Mouse (Mus musculus): ENCODE data around the gene Prdx1. TPM values are rescaled to one million over a fixed set of nuclear protein-coding genes. Genes with fewer than 3 reads are reported as not detected.

The Prdx1 gene
- polyA plus RNA-seq, 1 experiment from 2014 or later: 1,538 TPM

DNA sequence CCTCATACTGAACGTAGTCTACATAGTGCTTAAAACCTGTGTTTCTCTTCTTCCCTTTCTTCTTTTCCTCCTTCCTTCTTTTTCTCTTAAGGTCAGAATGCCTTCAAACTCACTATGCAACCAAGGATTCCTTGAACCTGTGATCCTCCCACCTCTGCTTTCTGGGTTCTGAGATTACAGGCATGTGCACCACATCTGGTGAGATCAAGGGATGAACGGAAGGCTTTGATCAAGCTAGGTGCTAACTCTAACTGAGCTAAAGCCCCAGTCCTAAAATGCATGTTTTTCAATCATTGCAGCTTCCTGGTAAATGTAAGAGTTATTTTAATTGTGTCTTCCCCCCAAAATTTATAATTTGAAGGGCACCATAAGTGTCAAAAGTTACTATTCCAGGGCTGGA, 49.7 kb downstream of the Prdx1 start:
- 59% methylated on average over 2 of the region's 2 CpGs for WGBS
- Histone ChIP-seq H3K36me3 (no peaks in the 10 kb centered on the region), H3K27ac (no peak overlapping the region), H3K4me2 (no peak overlapping the region), H3K27me3 (no peaks in the 10 kb centered on the region), H3K4me3 (no peak overlapping the region), H3K9me3 (no peaks in the 10 kb centered on the region), H3K9ac (no peak overlapping the region), H3K4me1 (no peaks in the 10 kb centered on the region)
- ATAC-seq (ENCODE audit: borderline replicate concordance, extremely low read depth, low FRiP score, low TSS enrichment): no peak

DNA sequence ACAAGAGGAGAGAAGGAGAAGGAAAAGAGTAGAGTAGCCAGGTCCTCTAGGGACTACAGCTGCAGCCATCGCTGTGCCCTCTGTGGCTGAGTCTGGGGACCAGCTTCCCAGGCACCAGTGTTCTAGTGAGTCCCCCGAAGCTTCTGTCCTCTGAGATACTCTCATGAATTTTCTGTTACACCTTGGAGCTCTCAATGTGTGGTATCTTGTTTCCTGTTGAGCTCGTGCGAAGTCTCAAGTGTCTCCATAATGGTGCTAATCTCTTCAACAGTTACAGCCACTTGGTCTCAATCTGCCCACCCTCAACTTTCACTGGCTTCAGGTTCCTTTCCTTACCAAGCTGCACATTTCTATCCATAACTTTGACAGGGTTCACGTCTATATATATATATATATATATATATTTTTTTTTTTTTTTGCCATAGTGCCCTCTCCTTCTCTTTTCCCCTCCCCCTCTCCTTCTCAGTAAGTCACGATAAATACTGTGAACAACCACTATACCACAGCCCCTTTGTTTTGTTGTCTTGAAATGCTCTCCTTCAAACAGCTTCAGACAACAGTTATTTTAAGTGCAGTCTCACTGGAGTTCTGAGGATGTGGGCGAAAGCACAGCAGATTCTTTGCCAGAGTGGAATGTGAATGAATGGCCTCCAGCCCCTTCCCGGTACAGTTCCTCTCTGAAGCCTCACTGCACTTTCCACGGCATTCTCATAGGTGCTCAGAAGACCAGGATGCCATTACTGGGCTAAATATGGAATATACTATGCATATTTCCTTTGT, 53.8 kb downstream of the Prdx1 start:
- no peak for ATAC-seq (ENCODE audit: borderline replicate concordance, extremely low read depth, low FRiP score, low TSS enrichment)
- Histone ChIP-seq H3K4me2 (no peak overlapping the region), H3K27ac (no peak overlapping the region)

DNA sequence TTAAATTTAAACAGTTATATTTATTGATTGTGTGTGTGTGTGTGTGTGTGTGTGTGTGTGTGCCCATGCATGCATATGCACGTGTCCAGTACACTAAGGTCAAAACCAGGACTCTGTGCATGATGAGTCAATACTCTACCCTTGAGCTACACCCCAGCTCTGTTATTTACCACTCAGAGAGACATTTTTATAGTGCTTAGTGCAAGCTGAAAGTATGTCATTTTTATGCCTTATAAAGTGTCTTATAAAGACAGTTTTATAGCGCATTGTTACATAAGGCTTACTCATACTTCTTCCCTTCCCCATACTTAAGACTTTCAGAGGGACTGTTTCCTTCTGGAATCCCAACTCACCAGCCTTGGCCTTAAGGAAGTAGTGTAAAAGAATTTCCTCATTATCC, 64.4 kb downstream of the Prdx1 start:
- Histone ChIP-seq H3K27me3 (no peaks in the 10 kb centered on the region), H3K4me2 (no peak overlapping the region), H3K36me3 (no peaks in the 10 kb centered on the region), H3K4me3 (no peak overlapping the region), H3K9ac (no peak overlapping the region), H3K4me1 (no peaks in the 10 kb centered on the region), H3K9me3 (no peaks in the 10 kb centered on the region), H3K27ac (no peak overlapping the region)
- WGBS: 94% methylated on average over 2 of the region's 2 CpGs
- no peak for ATAC-seq (ENCODE audit: borderline replicate concordance, extremely low read depth, low FRiP score, low TSS enrichment)

More for the DNA sequence above, 53.8 kb downstream of the Prdx1 start:
- Histone ChIP-seq H3K9me3 (no peaks in the 10 kb centered on the region), H3K27me3 (no peaks in the 10 kb centered on the region), H3K36me3 (no peaks in the 10 kb centered on the region), H3K4me3 (no peak overlapping the region), H3K9ac (no peak overlapping the region), H3K4me1 (no peaks in the 10 kb centered on the region)
- 78% methylated on average over 9 of the region's 9 CpGs for WGBS

Other genes starting within 250 kb of the Prdx1 start
- 14.8 and 16.1 TPM in 2 replicates for gene Mast2, start 221.4 kb upstream of the Prdx1 start, polyA plus RNA-seq (2015; fragmentation: Nextera tagmentation; extraction: Ambion mirVana)
- gene Ipp, start 178.0 kb upstream of the Prdx1 start, polyA plus RNA-seq (2015; fragmentation: Nextera tagmentation; extraction: Ambion mirVana): 14.1 TPM in 2 replicates
- gene Tmem69, start 129.6 kb upstream of the Prdx1 start, polyA plus RNA-seq (2015; fragmentation: Nextera tagmentation; extraction: Ambion mirVana): 22.8 and 26.7 TPM in 2 replicates
- gene Gpbp1l1, start 127.9 kb upstream of the Prdx1 start, polyA plus RNA-seq (2015; fragmentation: Nextera tagmentation; extraction: Ambion mirVana): 28.9 and 33.0 TPM in 2 replicates
- gene Ccdc17, start 88.9 kb upstream of the Prdx1 start, polyA plus RNA-seq (2015; fragmentation: Nextera tagmentation; extraction: Ambion mirVana): 6.3 and 9.1 TPM in 2 replicates
- gene Nasp, start 57.6 kb upstream of the Prdx1 start, polyA plus RNA-seq (2015; fragmentation: Nextera tagmentation; extraction: Ambion mirVana): 125 and 131 TPM in 2 replicates
- gene Akr1a1, start 33.9 kb upstream of the Prdx1 start, polyA plus RNA-seq (2015; fragmentation: Nextera tagmentation; extraction: Ambion mirVana): 820 and 831 TPM in 2 replicates
- gene Mmachc, start 22.9 kb downstream of the Prdx1 start, polyA plus RNA-seq (2015; fragmentation: Nextera tagmentation; extraction: Ambion mirVana): 24.7 and 24.9 TPM in 2 replicates
- 31.7 and 33.8 TPM in 2 replicates for gene Ccdc163, start 23.0 kb downstream of the Prdx1 start, polyA plus RNA-seq (2015; fragmentation: Nextera tagmentation; extraction: Ambion mirVana)
- 6.7 and 7.6 TPM in 2 replicates for gene Tesk2, start 35.4 kb downstream of the Prdx1 start, polyA plus RNA-seq (2015; fragmentation: Nextera tagmentation; extraction: Ambion mirVana)
- 36.4 and 37.8 TPM in 2 replicates for gene Toe1, start 122.1 kb downstream of the Prdx1 start, polyA plus RNA-seq (2015; fragmentation: Nextera tagmentation; extraction: Ambion mirVana)
- gene Mutyh, start 122.2 kb downstream of the Prdx1 start, polyA plus RNA-seq (2015; fragmentation: Nextera tagmentation; extraction: Ambion mirVana): 17.2 and 18.6 TPM in 2 replicates
- gene Hpdl, start 136.2 kb downstream of the Prdx1 start, polyA plus RNA-seq (2015; fragmentation: Nextera tagmentation; extraction: Ambion mirVana): 0.52 and 0.71 TPM in 2 replicates
- 0.56 and 0.58 TPM in 2 replicates for gene Zswim5, start 191.8 kb downstream of the Prdx1 start, polyA plus RNA-seq (2015; fragmentation: Nextera tagmentation; extraction: Ambion mirVana)